Mouse (Mus musculus): ENCODE data around the gene Hcfc2.

GRCm38 (mm10) chr10:82790504-82790903 is 94.5 kb downstream of the Hcfc2 start:
- no peak for TF ChIP-seq CTCF (conservative IDR thresholded peaks at IDR 0.05; ENCODE audit: low read length)
- TF ChIP-seq POU5F1 (IDR thresholded peaks at IDR 0.05; ENCODE audit: borderline replicate concordance, low read length): no peak
